Mouse (Mus musculus): Measurements from ENCODE around the gene Zic4. TPM values are rescaled to one million over a fixed set of nuclear protein-coding genes. Genes with fewer than 3 reads are reported as not detected.

The Zic4 gene
- total RNA-seq (2012; rRNA removed) = not detected in 2 replicates

DNA sequence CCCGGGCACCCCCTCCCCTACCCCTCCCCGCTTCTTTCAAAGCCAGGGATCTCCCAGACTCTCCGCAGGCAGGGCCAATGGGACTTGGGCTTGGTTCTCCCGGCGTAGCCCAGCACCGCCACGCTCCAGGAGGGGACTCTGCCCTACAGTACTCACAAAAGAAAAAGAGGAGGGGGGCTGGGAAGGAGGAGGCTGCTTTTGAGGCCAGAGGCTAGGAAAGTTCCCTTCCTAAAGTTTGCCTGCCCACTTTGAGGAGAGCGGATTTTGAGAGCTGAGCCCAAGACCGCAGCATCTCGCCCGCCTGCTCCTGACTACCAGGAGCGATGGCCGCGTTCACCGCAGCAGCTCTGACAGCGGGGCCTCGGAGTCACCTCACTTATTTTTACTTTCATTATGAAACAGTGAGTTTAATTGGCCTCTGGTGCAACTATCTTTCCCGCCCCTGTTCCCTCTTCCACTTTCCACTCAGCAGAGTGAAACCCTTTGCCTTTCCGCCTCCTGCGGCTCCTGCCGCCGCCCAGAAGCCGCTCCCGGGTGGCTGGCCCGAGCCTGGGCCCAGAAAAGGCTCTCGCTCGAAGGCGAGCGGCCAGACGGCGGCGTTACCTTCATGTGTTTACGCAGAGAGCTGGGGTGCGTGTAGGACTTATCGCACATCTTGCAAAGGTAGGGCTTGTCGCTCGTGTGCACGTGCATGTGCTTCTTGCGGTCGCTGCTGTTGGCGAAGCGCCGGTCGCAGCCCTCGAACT lies at the start of gene Zic4:
TSS of gene Zic4 (plus strand) at position 558 of the 746 bp plus-strand sequence.
- Histone ChIP-seq H3K9me3 (ENCODE audit: control insufficient read depth, insufficient read depth, low read depth, low read length) (no peaks in the 10 kb centered on the region), H3K4me3 (ENCODE audit: insufficient read depth in 1 of 2, low read depth in 1 of 2, low read length in 2 of 2, poor library complexity in 1 of 2, severe bottlenecking in 1 of 2) (peak within 1 kb of the TSS; percentile 22 to 41; a peak in 3 of 4 replicates), H3K27ac (ENCODE audit: insufficient read depth, low read depth, low read length, poor library complexity, severe bottlenecking) (no peak within 1 kb of the TSS), H3K4me1 (ENCODE audit: control insufficient read depth in 2 of 2, insufficient read depth in 2 of 2, low read length in 2 of 2, poor library complexity in 1 of 2) (peaks cover 0 to 3% of the 10 kb centered on the region in 2 experiments; a peak in 1 of 4 replicates), H3K36me3 (ENCODE audit: control insufficient read depth, insufficient read depth, low read length, poor library complexity, severe bottlenecking) (no peaks in the 10 kb centered on the region), H3K9ac (ENCODE audit: insufficient read depth, low read depth, low read length, poor library complexity, severe bottlenecking) (no peak within 1 kb of the TSS)
- DNase-seq (ENCODE audit: low read depth, low spot score) = no peak
- in situ Hi-C loops (cut with MboI; ENCODE audit: low sequenced_read_pairs in 2 of 2, unreplicated experiment in 2 of 2) = loop anchor here (10.0 to 25.0 kb wide), 2 partner anchors 1450 to 1457 kb away; partner anchors contain the start of gene Rasgrf1 (in 2 of the 2)
- TF ChIP-seq HCFC1 (IDR thresholded peaks at IDR 0.05; ENCODE audit: borderline replicate concordance, insufficient read depth, low read length) = no peak
- no peak for TF ChIP-seq MAFK (IDR thresholded peaks at IDR 0.05; ENCODE audit: insufficient read depth, low read depth, low read length)
- no peak for TF ChIP-seq ZC3H11A (IDR thresholded peaks at IDR 0.05; ENCODE audit: borderline replicate concordance, low read depth, low read length)
- TF ChIP-seq ZNF384 (IDR thresholded peaks at IDR 0.05; ENCODE audit: low read depth, low read length) = no peak
- no peak for TF ChIP-seq CHD2 (IDR thresholded peaks at IDR 0.05; ENCODE audit: low read depth, low read length)

DNA sequence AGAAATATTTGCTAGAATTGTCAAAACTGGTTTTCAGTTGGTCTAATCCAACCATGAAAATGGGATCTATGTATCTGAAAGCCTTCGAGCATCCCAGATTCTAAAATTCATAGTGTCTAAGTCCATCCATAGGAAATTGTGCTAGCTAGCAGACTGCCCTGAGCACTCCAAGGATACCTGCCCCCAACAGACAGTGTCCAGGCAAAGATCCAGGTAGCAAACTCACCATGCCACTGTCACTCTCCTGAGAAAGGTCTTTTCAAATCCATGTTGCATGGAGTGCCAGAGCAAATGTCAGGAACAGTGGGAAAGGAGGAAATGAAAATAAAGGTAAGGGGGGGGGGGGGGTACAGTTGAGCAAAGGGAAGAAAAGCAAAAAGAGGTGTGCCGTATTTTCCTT lies 14.6 kb upstream of the Zic4 start:
- no peak for TF ChIP-seq CHD2 (IDR thresholded peaks at IDR 0.05; ENCODE audit: low read depth, low read length)
- no peak for TF ChIP-seq HCFC1 (IDR thresholded peaks at IDR 0.05; ENCODE audit: borderline replicate concordance, insufficient read depth, low read length)
- TF ChIP-seq MAFK (IDR thresholded peaks at IDR 0.05; ENCODE audit: insufficient read depth, low read depth, low read length) = no peak
- no peak for TF ChIP-seq ZNF384 (IDR thresholded peaks at IDR 0.05; ENCODE audit: low read depth, low read length)
- no peak for TF ChIP-seq ZC3H11A (IDR thresholded peaks at IDR 0.05; ENCODE audit: borderline replicate concordance, low read depth, low read length)
- no peaks in the 10 kb centered on the region for H3K9me3 ChIP-seq (ENCODE audit: control insufficient read depth, insufficient read depth, low read depth, low read length)
- H3K36me3 ChIP-seq (ENCODE audit: control insufficient read depth, insufficient read depth, low read length, poor library complexity, severe bottlenecking) = no peaks in the 10 kb centered on the region
- no peak overlapping the region for H3K9ac ChIP-seq (ENCODE audit: insufficient read depth, low read depth, low read length, poor library complexity, severe bottlenecking)
- no peaks in the 10 kb centered on the region for H3K4me1 ChIP-seq (ENCODE audit: control insufficient read depth in 2 of 2, insufficient read depth in 2 of 2, low read length in 2 of 2, poor library complexity in 1 of 2)
- in situ Hi-C loops (cut with MboI; ENCODE audit: low sequenced_read_pairs in 2 of 2, unreplicated experiment in 2 of 2) = no loop called here
- no peak overlapping the region for H3K4me3 ChIP-seq (ENCODE audit: insufficient read depth in 1 of 2, low read depth in 1 of 2, low read length in 2 of 2, poor library complexity in 1 of 2, severe bottlenecking in 1 of 2)
- no peak overlapping the region for H3K27ac ChIP-seq (ENCODE audit: insufficient read depth, low read depth, low read length, poor library complexity, severe bottlenecking)
- no peak for DNase-seq (ENCODE audit: low read depth, low spot score)

DNA sequence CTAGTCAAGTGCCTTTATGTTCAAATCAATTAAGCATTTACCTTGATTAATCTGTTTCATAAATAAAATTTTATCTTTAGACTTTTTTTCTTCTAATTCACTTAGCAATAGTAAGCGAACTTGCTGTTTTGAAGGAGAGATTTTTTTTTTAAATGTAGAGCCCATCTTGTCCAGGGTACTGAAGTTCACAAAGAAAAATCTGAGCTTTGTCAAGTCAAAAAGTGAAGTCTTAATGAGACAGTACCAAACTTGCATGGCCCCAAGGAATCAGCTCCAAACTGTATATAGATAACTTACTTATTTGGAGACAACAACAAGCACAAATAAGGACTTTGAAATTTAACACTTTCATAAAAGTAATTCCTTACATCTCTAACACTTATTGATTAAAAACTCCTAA lies 13.5 kb upstream of the Zic4 start:
- no peak overlapping the region for H3K9ac ChIP-seq (ENCODE audit: insufficient read depth, low read depth, low read length, poor library complexity, severe bottlenecking)
- no peak for TF ChIP-seq ZC3H11A (IDR thresholded peaks at IDR 0.05; ENCODE audit: borderline replicate concordance, low read depth, low read length)
- TF ChIP-seq ZNF384 (IDR thresholded peaks at IDR 0.05; ENCODE audit: low read depth, low read length) = no peak
- no peak for TF ChIP-seq CHD2 (IDR thresholded peaks at IDR 0.05; ENCODE audit: low read depth, low read length)
- TF ChIP-seq MAFK (IDR thresholded peaks at IDR 0.05; ENCODE audit: insufficient read depth, low read depth, low read length) = no peak
- TF ChIP-seq HCFC1 (IDR thresholded peaks at IDR 0.05; ENCODE audit: borderline replicate concordance, insufficient read depth, low read length) = no peak
- no peak overlapping the region for H3K4me3 ChIP-seq (ENCODE audit: insufficient read depth in 1 of 2, low read depth in 1 of 2, low read length in 2 of 2, poor library complexity in 1 of 2, severe bottlenecking in 1 of 2)
- peaks cover 0 to 2% of the 10 kb centered on the region in 2 experiments; a peak in 1 of 4 replicates for H3K4me1 ChIP-seq (ENCODE audit: control insufficient read depth in 2 of 2, insufficient read depth in 2 of 2, low read length in 2 of 2, poor library complexity in 1 of 2)
- in situ Hi-C loops (cut with MboI; ENCODE audit: low sequenced_read_pairs in 2 of 2, unreplicated experiment in 2 of 2) = no loop called here
- no peaks in the 10 kb centered on the region for H3K9me3 ChIP-seq (ENCODE audit: control insufficient read depth, insufficient read depth, low read depth, low read length)
- no peaks in the 10 kb centered on the region for H3K36me3 ChIP-seq (ENCODE audit: control insufficient read depth, insufficient read depth, low read length, poor library complexity, severe bottlenecking)
- DNase-seq (ENCODE audit: low read depth, low spot score) = no peak
- H3K27ac ChIP-seq (ENCODE audit: insufficient read depth, low read depth, low read length, poor library complexity, severe bottlenecking) = no peak overlapping the region

DNA sequence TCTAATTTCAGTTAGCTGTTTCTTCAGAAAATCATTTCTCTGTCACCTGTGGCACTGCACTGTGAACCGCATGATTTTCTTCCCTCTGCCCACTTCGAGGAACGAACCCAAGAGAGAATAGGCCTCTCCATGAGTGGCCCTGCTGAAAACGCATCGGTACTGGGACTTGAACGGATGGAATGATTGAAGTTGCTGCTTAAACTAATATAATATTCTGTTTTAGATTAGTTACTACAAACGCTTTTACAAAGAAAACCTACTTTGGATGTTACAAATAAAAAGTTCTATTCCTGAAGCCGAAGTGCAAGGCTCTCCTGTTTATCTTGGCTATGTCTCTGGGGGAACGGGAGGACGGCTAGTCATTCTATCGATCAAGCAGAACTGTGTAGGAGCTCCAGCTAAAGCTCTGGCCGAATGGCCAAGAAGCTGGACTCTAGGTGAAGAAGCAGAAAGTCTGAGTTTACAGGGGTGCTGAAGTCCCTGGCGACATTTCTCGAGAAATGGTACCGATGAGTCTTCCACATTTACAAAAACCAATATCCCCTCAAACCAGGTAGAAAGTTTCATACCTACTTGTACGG lies 11.9 kb upstream of the Zic4 start:
- TF ChIP-seq CHD2 (IDR thresholded peaks at IDR 0.05; ENCODE audit: low read depth, low read length) = no peak
- TF ChIP-seq MAFK (IDR thresholded peaks at IDR 0.05; ENCODE audit: insufficient read depth, low read depth, low read length) = no peak
- no peak for TF ChIP-seq ZC3H11A (IDR thresholded peaks at IDR 0.05; ENCODE audit: borderline replicate concordance, low read depth, low read length)
- no peak for TF ChIP-seq ZNF384 (IDR thresholded peaks at IDR 0.05; ENCODE audit: low read depth, low read length)
- TF ChIP-seq HCFC1 (IDR thresholded peaks at IDR 0.05; ENCODE audit: borderline replicate concordance, insufficient read depth, low read length) = no peak
- Histone ChIP-seq H3K36me3 (ENCODE audit: control insufficient read depth, insufficient read depth, low read length, poor library complexity, severe bottlenecking) (no peaks in the 10 kb centered on the region), H3K4me3 (ENCODE audit: insufficient read depth in 1 of 2, low read depth in 1 of 2, low read length in 2 of 2, poor library complexity in 1 of 2, severe bottlenecking in 1 of 2) (no peak overlapping the region), H3K9ac (ENCODE audit: insufficient read depth, low read depth, low read length, poor library complexity, severe bottlenecking) (no peak overlapping the region), H3K4me1 (ENCODE audit: control insufficient read depth in 2 of 2, insufficient read depth in 2 of 2, low read length in 2 of 2, poor library complexity in 1 of 2) (peaks cover 0 to 3% of the 10 kb centered on the region in 2 experiments; a peak in 1 of 4 replicates), H3K9me3 (ENCODE audit: control insufficient read depth, insufficient read depth, low read depth, low read length) (no peaks in the 10 kb centered on the region), H3K27ac (ENCODE audit: insufficient read depth, low read depth, low read length, poor library complexity, severe bottlenecking) (no peak overlapping the region)
- DNase-seq (ENCODE audit: low read depth, low spot score) = no peak
- in situ Hi-C loops (cut with MboI; ENCODE audit: low sequenced_read_pairs in 2 of 2, unreplicated experiment in 2 of 2) = loop anchor here in 1 of 2 experiments (25.0 kb wide), 1 partner anchor 1438 kb away; the partner anchor contains the start of gene Rasgrf1
